Mouse (Mus musculus): ENCODE results near the gene Ankrd27.

Ankrd27 gene

DNA sequence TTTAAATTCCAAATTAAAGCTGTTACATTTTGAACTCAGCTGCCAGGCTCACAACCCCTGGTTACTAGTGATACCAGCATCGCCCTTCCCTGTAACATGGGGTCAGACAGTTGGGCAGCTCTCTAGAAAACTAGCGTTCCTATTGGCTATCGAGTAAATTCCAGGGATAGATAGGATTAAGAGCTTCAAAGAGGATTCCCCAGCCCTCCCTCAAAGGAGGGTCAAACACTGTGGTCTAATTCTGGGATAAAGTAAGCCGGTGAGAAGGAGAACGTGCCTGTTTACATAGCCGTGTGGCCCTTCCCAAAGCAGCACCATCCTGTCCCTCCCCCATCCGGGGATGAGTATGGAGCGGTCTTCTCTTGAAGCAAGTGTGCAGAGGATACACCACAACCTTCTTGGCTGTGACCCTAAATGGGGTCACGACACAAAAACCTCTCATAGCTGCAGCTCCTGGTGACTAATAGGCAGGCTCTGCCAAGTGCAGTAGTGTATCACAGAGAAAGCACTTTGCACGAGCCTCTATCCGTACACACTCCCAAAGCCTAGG is 2.5 kb upstream of the Ankrd27 start:
- DNase-seq (ENCODE audit: low read depth in 2 of 2, low spot score in 2 of 2), result no peak

GRCm38 (mm10) chr7:35584068-35584785 is 1.8 kb upstream of the Ankrd27 start:
- no peak for DNase-seq (ENCODE audit: low read depth in 2 of 2, low spot score in 2 of 2)

GRCm38 (mm10) chr7:35584786-35585190 is 1.3 kb upstream of the Ankrd27 start:
- DNase-seq (ENCODE audit: low read depth in 2 of 2, low spot score in 2 of 2), result peak; percentile 29 to 43

GRCm38 (mm10) chr7:35585191-35586054 is 621 bp upstream of the Ankrd27 start, which contains the start of gene Rgs9bp:
TSS of gene Rgs9bp (minus strand) at chr7:35585582.
- DNase-seq (ENCODE audit: low read depth in 2 of 2, low spot score in 2 of 2), result peak; percentile 27 to 43

GRCm38 (mm10) chr7:35586906-35587445 is 932 bp downstream of the Ankrd27 start:
- DNase-seq (ENCODE audit: low read depth in 2 of 2, low spot score in 2 of 2), result no peak

DNA sequence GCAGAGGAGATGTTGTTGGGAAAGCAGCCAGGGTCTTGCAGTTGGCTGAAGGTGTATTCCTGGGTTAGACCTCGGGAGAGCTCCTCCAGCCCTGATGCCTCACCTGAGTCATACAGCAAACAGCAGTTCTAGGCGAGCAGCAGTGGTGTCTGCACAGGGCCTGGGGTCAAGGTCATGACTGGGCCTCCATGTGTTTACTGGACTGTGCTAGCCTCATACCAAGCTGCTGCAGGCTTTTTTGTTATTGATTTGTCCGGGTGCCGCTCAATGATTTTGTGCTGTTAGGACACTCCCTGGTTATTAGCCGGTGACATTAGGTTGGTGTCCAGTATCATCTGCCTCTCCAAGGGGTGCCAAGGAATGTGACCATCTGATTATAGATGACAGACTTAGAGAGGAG is 1.7 kb downstream of the Ankrd27 start:
- DNase-seq (ENCODE audit: low read depth in 2 of 2, low spot score in 2 of 2), result no peak

GRCm38 (mm10) chr7:35588680-35589428 is 2.8 kb downstream of the Ankrd27 start:
- no peak for DNase-seq (ENCODE audit: low read depth in 2 of 2, low spot score in 2 of 2)

- DNase-seq (ENCODE audit: low read depth in 2 of 2, low spot score in 2 of 2), result no peak
These were observed 3.4 kb downstream of the Ankrd27 start for GRCm38 (mm10) chr7:35589485-35589884.

DNA sequence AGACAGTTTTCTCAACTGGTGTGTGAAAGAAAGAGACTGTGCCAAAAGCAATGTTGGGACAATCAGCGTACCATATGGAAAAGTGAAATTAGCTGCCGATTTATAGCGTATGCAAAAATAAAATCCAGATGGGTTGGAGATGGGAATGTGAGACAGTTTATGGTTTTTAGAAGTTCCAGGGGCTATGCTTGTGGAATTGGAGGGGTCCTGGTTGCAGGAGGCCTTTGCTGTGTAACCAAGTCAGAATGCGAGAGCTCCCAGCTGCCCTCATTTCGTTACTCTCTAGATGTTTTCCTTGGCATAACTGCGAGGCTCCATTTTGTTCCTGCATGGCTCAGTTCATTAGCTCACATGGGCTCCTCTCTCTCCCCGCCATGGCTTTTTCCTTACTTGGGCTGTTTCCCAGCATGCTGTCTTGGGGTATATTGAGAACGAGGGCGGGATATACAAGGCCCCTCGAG is 4.7 kb downstream of the Ankrd27 start:
- no peak for DNase-seq (ENCODE audit: low read depth in 2 of 2, low spot score in 2 of 2)

DNA sequence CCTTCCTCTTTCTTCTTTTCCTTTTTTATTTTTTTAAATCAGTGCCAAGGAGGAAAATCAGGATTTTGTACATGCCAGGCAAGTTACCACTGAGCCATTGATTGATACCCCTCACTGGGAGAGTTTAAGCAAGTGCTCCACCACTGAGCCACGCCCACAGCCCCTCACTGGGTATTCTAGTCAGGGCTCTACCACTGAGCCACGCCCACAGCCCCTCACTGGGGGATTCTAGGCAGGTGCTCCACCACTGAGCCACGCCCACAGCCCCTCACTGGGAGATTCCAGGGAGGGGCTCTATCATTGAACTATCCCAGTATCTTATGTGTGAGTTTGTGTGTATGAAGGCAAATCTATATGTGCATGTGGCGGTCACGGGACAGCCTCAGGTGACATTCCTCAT is 8.3 kb downstream of the Ankrd27 start:
- DNase-seq (ENCODE audit: low read depth in 2 of 2, low spot score in 2 of 2), result no peak

GRCm38 (mm10) chr7:35599492-35599891 is 13.4 kb downstream of the Ankrd27 start:
- DNase-seq (ENCODE audit: low read depth in 2 of 2, low spot score in 2 of 2), result no peak

DNA sequence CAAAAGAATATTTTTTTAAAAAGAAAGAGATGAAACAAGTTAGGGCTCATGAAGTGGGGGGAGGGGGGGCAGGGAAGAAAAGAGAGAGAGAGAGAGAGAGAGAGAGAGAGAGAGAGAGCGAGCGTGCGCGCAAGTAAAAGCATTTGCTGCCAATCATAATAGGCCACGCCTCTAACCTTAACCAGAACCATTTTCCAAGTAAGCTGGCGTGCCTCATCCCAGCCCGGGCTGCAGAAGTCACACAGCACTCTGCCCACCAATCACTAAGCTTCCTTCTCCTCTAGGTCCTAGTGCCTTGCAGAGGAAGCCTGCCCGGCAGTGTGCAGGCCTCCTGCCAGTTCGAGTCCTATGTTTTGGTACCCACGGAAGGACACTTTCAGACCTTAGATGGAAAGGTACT is 14.0 kb downstream of the Ankrd27 start:
- no peak for DNase-seq (ENCODE audit: low read depth in 2 of 2, low spot score in 2 of 2)

DNA sequence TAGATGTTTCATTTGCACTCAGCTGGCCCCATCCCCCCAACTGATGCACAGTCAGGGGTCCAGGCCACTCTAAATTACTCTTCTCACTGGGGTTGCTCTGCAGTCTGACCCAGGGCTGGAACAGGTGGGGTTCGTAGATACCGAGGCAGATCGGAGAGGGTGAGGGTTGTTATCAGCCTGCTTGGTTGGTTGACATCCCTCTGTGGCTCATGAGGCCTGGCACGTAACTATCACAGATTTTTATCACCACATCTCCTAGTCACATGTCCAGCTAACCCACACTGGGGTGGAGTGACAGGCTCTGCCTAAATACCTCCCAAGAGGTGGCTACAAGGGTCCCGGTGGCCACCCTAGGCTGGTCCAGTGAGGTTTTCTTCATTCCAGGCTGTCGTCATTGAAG is 15.1 kb downstream of the Ankrd27 start:
- DNase-seq (ENCODE audit: low read depth in 2 of 2, low spot score in 2 of 2), result no peak

DNA sequence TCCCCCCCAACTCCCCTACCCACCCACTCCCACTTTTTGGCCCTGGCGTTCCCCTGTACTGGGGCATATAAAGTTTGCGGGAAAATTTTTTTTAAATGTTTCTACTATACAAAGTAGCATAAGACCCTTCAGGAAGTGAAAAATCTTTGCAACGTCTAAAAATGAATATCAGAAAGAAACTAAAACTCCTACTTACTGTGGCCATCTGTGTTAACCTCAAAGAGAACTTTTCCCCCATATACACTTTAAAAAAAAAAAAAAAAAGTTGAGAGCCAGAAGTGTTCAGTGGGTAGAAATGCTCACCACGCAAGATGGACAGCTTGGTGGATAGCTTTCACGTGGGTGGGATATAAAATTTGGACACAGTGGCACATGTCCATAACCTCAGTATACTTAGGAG is 16.7 kb downstream of the Ankrd27 start:
- no peak for DNase-seq (ENCODE audit: low read depth in 2 of 2, low spot score in 2 of 2)

DNA sequence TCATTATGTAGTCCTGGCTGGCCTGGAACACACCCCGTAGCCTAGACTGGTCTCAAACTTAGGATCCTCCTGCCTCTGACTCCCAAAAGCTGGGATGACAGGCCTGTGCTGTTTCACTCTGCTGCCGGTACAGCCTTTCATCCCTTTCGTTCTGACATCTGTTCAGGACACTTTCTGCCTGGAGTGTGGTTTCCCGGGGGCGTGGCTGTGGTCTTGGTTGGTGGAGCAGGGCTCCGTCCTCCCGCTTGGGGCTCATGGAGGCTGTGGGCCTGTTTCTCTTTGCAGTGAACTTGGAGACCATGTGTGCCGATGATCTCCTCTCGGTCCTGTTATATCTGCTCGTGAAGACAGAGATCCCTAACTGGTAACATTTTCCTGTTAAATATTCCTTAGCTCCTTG is 20.8 kb downstream of the Ankrd27 start:
- DNase-seq (ENCODE audit: low read depth in 2 of 2, low spot score in 2 of 2), result no peak

DNA sequence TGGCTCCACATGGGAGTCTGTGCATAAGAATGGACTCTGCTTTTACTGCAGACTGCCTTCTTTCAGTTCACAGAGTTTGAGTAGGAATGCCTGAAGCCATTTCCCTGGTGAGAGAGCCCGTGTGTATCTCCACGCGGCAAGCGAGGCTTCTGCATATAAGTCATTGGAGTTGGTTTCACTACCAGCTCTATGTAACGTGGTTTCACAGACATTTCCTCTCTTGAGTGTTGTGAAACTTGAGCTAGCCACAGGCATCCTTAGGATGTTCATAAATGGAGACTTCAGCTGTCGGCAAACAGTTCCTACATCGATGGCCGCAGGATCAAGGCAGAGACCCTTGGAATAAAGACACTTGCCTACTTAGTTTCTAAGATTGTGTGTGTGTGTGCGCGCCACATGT is 23.2 kb downstream of the Ankrd27 start:
- no peak for DNase-seq (ENCODE audit: low read depth in 2 of 2, low spot score in 2 of 2)

GRCm38 (mm10) chr7:35617513-35617912 is 31.5 kb downstream of the Ankrd27 start:
- no peak for DNase-seq (ENCODE audit: low read depth in 2 of 2, low spot score in 2 of 2)

- no peak for DNase-seq (ENCODE audit: low read depth in 2 of 2, low spot score in 2 of 2)
These were observed 36.6 kb downstream of the Ankrd27 start for GRCm38 (mm10) chr7:35622626-35623025.

- no peak for DNase-seq (ENCODE audit: low read depth in 2 of 2, low spot score in 2 of 2)
These were observed 40.0 kb downstream of the Ankrd27 start for GRCm38 (mm10) chr7:35626038-35626437.

- DNase-seq (ENCODE audit: low read depth in 2 of 2, low spot score in 2 of 2), result no peak
These were observed 41.3 kb downstream of the Ankrd27 start for GRCm38 (mm10) chr7:35627371-35627770.

DNA sequence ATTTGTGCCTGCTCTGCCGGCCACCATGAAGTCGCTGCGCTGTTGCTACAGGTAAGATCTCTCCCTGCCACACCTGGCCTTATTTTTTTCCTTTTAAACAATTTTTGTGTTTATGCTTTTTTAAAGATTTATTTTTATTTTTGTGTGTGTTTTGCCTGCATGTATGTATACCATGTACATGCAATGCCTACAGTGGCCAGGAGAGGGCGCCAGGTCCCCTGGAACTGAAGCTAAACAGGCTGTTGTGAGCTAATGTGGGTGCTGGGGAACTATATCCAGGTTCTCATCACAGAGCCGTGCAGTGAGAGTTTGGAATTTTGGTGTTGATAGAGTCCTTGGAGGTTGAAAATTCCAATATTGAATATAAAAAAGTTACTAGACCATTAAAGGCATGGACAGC is 42.5 kb downstream of the Ankrd27 start:
- DNase-seq (ENCODE audit: low read depth in 2 of 2, low spot score in 2 of 2), result peak; percentile 35 to 40

All from CD8-positive naive resting alpha-beta T cell, adult 2 months (primary cell).